Mouse (Mus musculus) myocyte (in vitro differentiated cells): ENCODE measurements at regions not wholly inside any gene's neighbourhood (a gene's known extent, or its start where the extent isn't known, plus 50 kb on each side); places are given as distances from the start of the nearest gene placed in this dataset.

Source experiments
- H3K27me3 ChIP-seq: one replicate; pipeline ENCODE4 v1.6.1; 2011; ENCODE audit not compliant: control insufficient read depth, insufficient read depth, insufficient read length
- H3K36me3 ChIP-seq: one replicate; pipeline ENCODE4 v1.6.1; 2011; ENCODE audit not compliant: control insufficient read depth, insufficient read depth
- H3K4me2 ChIP-seq: one replicate; pipeline ENCODE4 v1.6.1; 2011; ENCODE audit warnings: low read depth, control low read depth
- H3K4me3 ChIP-seq: one replicate; pipeline ENCODE4 v1.5.1; 2011; ENCODE audit warnings: mild to moderate bottlenecking, control low read depth, moderate library complexity
- H3K79me2 ChIP-seq: one replicate; pipeline ENCODE4 v1.6.1; 2011; ENCODE audit not compliant: control insufficient read depth, insufficient read depth
- H3ac ChIP-seq: one replicate; pipeline ENCODE4 v1.6.1; 2011; ENCODE audit not compliant: control insufficient read depth, insufficient read length
- CEBPB ChIP-seq: IDR thresholded peaks from 2 replicates; pipeline ENCODE4 v1.6.1; 2011; ENCODE audit warnings: mild to moderate bottlenecking, moderate library complexity; ENCODE audit not compliant: poor library complexity, insufficient read depth, severe bottlenecking
- E2F4 ChIP-seq: IDR thresholded peaks from one replicate; pipeline ENCODE4 v1.6.1; 2011; ENCODE audit warnings: mild to moderate bottlenecking, control low read depth, moderate library complexity; ENCODE audit not compliant: insufficient read depth
- MAX ChIP-seq: IDR thresholded peaks from one replicate; pipeline ENCODE4 v1.6.1; 2011; ENCODE audit warnings: low read depth, mild to moderate bottlenecking, control low read depth
- MYOD1 ChIP-seq, 3 experiments: IDR thresholded peaks; one replicate each; pipeline ENCODE4 v1.6.1; 2011; ENCODE audit warnings: control low read depth in 2 of 3, low read depth in 2 of 3, mild to moderate bottlenecking in 2 of 3, moderate library complexity in 1 of 3; ENCODE audit not compliant: insufficient read length in 2 of 3, control insufficient read depth in 1 of 3
- MYOG ChIP-seq, 3 experiments: IDR thresholded peaks; one replicate each; pipeline ENCODE4 v1.6.1; 2011; ENCODE audit warnings: control low read depth in 2 of 3, low read depth in 2 of 3, mild to moderate bottlenecking in 2 of 3; ENCODE audit not compliant: insufficient read length in 2 of 3, control insufficient read depth in 1 of 3, insufficient read depth in 1 of 3
- POLR2A ChIP-seq: IDR thresholded peaks from one replicate; pipeline ENCODE4 v1.6.1; 2011; ENCODE audit warnings: low read depth, mild to moderate bottlenecking, control low read depth, moderate library complexity; ENCODE audit not compliant: insufficient read length
- POLR2AphosphoS2 ChIP-seq: IDR thresholded peaks from one replicate; pipeline ENCODE4 v1.6.1; 2011; ENCODE audit warnings: low read depth, control low read depth; ENCODE audit not compliant: insufficient read length
- REST ChIP-seq: IDR thresholded peaks from one replicate; pipeline ENCODE4 v1.6.1; 2011; ENCODE audit warnings: mild to moderate bottlenecking, control low read depth, moderate library complexity; ENCODE audit not compliant: insufficient read depth, insufficient read length
- SRF ChIP-seq: IDR thresholded peaks from one replicate; pipeline ENCODE4 v1.6.1; 2011; ENCODE audit warnings: low read depth; ENCODE audit not compliant: control insufficient read depth, insufficient read length
- TCF12 ChIP-seq: IDR thresholded peaks from one replicate; pipeline ENCODE4 v1.6.1; 2011; ENCODE audit warnings: mild to moderate bottlenecking, control low read depth; ENCODE audit not compliant: poor library complexity, insufficient read depth, severe bottlenecking
- TCF3 ChIP-seq: IDR thresholded peaks from one replicate; pipeline ENCODE4 v1.6.1; 2011; ENCODE audit warnings: low read depth, control low read depth; ENCODE audit not compliant: insufficient read length
- USF1 ChIP-seq: IDR thresholded peaks from one replicate; pipeline ENCODE4 v1.6.1; 2011; ENCODE audit warnings: low read depth, mild to moderate bottlenecking, control low read depth, moderate library complexity

DNA sequence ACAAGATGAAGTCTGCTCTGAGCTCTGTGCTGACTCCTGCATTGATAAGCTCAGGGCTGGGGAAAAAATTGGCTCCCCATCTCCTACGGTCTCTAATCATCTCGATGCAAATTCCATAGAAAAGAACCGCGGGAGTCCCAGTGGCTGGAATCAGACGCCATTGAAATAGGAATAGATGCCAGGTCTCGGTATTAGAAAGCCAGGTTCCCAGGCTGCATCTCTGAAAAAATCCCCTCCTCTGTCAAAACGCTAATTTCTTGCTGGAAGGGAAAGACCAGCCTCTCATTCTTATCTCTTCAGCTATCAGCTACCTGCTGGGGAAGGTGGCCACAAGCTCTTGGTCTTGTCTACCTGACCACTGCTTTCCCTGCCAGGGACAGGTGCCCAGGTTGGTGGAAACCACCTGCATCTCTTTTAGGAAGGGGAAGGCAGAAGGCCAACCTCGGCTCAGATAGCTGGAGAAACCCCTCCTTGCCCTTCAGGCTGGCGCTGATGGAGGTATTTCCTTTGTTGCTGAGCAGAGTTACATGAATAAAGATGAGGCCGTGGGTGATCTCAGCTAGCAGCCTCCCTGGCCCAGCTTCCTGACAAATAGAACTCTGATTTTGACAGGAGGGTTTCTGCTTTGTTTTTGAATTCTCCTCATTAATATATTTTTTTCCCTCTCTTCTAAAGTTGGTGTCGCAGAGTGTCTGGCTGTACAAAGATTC, 638.1 kb downstream of the Tbc1d22a start:
- no peak for TF ChIP-seq MYOD1 (IDR thresholded peaks at IDR 0.05; ENCODE audit: control insufficient read depth in 1 of 3, insufficient read length in 2 of 3, low read depth in 2 of 3)
- no peak for TF ChIP-seq POLR2AphosphoS2
- TF ChIP-seq MAX: no peak
- TF ChIP-seq USF1: no peak
- no peak for TF ChIP-seq E2F4
- TF ChIP-seq MYOG (IDR thresholded peaks at IDR 0.05; ENCODE audit: control insufficient read depth in 1 of 3, insufficient read depth in 1 of 3, insufficient read length in 2 of 3, low read depth in 2 of 3): no peak
- no peak for TF ChIP-seq TCF3
- TF ChIP-seq TCF12: no peak
- no peak for TF ChIP-seq SRF
- no peak for TF ChIP-seq REST
- no peak for TF ChIP-seq CEBPB
- no peak for TF ChIP-seq POLR2A
- Histone ChIP-seq H3ac (no peak overlapping the region), H3K36me3 (no peaks in the 10 kb centered on the region), H3K27me3 (no peaks in the 10 kb centered on the region), H3K4me2 (no peak overlapping the region), H3K4me3 (no peak overlapping the region), H3K79me2 (no peaks in the 10 kb centered on the region)

DNA sequence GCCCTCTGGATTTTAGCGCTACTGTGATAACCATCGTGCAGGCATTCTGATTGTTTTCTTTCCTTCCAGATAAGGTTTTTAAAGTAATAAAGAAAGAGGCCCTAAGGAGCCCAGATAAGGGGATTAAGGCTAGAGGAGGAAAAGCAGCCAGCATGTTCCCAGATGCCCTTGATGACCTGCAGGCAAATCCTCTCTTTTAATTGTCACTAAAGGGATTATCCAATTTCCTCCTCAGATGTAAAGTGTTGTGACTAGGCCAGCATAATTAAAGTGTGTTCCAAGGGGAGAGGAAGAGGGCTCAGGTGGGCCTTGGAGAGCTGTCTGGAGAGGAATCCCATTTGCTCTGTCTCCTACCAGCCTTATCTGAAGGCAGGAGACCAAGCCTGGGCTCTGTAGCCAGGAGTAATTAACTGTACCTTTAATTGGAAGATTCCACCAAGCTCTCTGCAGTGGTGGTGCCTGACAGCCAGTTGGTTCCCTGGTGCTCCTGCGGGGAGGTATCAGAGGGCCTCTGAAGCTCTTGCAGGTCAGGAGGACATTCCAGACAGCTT, 644.2 kb downstream of the Tbc1d22a start:
- Histone ChIP-seq H3K36me3 (no peaks in the 10 kb centered on the region), H3ac (no peak overlapping the region), H3K4me2 (no peak overlapping the region), H3K79me2 (no peaks in the 10 kb centered on the region), H3K4me3 (no peak overlapping the region), H3K27me3 (no peaks in the 10 kb centered on the region)
- TF ChIP-seq USF1 (no peak), MYOG (IDR thresholded peaks at IDR 0.05; ENCODE audit: control insufficient read depth in 1 of 3, insufficient read depth in 1 of 3, insufficient read length in 2 of 3, low read depth in 2 of 3) (no peak), MYOD1 (IDR thresholded peaks at IDR 0.05; ENCODE audit: control insufficient read depth in 1 of 3, insufficient read length in 2 of 3, low read depth in 2 of 3) (no peak), MAX (no peak)

DNA sequence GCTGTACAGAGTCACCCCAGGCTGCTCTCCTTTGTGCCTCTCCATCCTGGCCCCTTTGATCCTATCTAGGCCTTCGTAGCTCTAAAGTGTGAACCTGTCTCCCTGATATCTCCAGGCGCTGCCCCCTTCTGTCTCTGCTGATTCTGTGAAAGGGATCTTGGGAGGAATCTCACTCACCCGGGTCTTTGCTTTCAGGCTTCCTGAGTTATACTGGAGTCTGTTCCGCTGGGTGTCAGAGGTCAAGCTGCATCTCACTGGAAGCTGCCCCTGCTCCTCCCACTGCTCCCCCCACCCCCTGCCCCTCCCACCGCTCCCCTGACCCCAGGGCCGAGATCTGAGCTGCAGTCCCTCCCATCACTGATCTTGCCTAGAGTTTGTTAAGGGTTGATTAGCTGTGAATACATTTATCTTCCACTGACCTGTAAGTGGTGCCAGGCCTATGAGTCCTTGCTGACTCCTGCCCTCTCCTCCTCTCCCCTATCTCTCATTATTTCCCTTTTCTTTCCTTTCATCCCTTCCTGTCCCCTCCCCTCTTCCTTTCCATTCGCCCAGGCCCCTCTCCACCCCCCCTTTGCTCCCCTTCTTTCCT, 661.6 kb downstream of the Tbc1d22a start:
- Histone ChIP-seq H3K4me2 (no peak overlapping the region), H3K79me2 (no peaks in the 10 kb centered on the region), H3ac (no peak overlapping the region), H3K36me3 (no peaks in the 10 kb centered on the region), H3K27me3 (no peaks in the 10 kb centered on the region), H3K4me3 (no peak overlapping the region)
- TF ChIP-seq MYOG (IDR thresholded peaks at IDR 0.05; ENCODE audit: control insufficient read depth in 1 of 3, insufficient read depth in 1 of 3, insufficient read length in 2 of 3, low read depth in 2 of 3) (no peak), SRF (no peak), CEBPB (no peak), MYOD1 (IDR thresholded peaks at IDR 0.05; ENCODE audit: control insufficient read depth in 1 of 3, insufficient read length in 2 of 3, low read depth in 2 of 3) (no peak), TCF12 (no peak)

DNA sequence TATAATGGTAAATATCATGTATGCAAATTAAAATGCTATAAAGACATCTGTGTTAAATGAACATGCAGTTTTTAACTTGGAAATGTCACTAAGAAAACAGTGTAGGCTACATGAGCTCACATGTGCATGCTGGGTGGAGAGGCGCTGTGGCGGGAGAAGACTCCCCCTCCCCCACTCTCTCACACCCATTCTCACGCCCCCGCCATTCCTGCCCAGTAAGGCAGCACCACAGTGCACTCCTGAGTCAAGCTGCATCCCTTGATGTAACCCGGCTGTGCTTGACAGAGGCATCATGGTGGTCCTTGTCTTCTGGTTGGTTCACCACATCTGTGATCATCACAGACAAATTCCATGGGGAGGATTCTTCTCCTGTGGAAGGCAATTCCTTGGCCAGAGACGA, 647.1 kb upstream of the Fam19a5 start:
- Histone ChIP-seq H3K4me2 (no peak overlapping the region), H3K79me2 (no peaks in the 10 kb centered on the region), H3ac (no peak overlapping the region), H3K27me3 (no peaks in the 10 kb centered on the region), H3K36me3 (no peaks in the 10 kb centered on the region), H3K4me3 (no peak overlapping the region)
- TF ChIP-seq MYOD1 (IDR thresholded peaks at IDR 0.05; ENCODE audit: control insufficient read depth in 1 of 3, insufficient read length in 2 of 3, low read depth in 2 of 3): no peak
- TF ChIP-seq SRF: no peak
- no peak for TF ChIP-seq USF1
- TF ChIP-seq REST: no peak
- TF ChIP-seq POLR2A: no peak
- TF ChIP-seq MAX: no peak
- no peak for TF ChIP-seq E2F4
- no peak for TF ChIP-seq CEBPB
- no peak for TF ChIP-seq TCF12

DNA sequence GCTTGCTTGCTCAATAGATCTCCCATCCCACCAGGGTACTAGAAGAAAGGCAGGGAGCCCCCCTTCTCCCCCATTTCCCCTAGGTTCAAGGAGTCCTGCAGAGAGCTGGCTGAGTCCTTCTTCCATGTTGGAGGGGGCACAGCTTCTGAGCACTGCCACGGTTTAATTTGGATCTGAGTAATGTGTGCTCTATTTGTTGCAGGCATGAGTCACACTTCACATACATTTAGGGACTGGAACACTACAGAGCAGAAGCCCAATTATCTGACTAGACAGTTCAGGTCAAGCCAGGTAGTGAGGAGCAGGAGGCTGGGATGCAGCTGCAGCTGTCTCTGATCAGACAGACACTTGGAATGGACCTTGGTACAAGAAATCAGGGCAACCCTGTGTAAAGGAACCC, 644.1 kb upstream of the Fam19a5 start:
- no peaks in the 10 kb centered on the region for H3K36me3 ChIP-seq
- no peak overlapping the region for H3K4me2 ChIP-seq
- no peaks in the 10 kb centered on the region for H3K79me2 ChIP-seq
- no peaks in the 10 kb centered on the region for H3K27me3 ChIP-seq
- H3K4me3 ChIP-seq: no peak overlapping the region
- H3ac ChIP-seq: no peak overlapping the region
- TF ChIP-seq SRF (no peak), E2F4 (no peak), POLR2AphosphoS2 (no peak), TCF12 (no peak), MYOD1 (IDR thresholded peaks at IDR 0.05; ENCODE audit: control insufficient read depth in 1 of 3, insufficient read length in 2 of 3, low read depth in 2 of 3) (no peak)
